Mouse (Mus musculus): ENCODE measurements at regions not wholly inside any gene's neighbourhood (a gene's known extent, or its start where the extent isn't known, plus 50 kb on each side); places are given as distances from the start of the nearest gene placed in this dataset.

DNA sequence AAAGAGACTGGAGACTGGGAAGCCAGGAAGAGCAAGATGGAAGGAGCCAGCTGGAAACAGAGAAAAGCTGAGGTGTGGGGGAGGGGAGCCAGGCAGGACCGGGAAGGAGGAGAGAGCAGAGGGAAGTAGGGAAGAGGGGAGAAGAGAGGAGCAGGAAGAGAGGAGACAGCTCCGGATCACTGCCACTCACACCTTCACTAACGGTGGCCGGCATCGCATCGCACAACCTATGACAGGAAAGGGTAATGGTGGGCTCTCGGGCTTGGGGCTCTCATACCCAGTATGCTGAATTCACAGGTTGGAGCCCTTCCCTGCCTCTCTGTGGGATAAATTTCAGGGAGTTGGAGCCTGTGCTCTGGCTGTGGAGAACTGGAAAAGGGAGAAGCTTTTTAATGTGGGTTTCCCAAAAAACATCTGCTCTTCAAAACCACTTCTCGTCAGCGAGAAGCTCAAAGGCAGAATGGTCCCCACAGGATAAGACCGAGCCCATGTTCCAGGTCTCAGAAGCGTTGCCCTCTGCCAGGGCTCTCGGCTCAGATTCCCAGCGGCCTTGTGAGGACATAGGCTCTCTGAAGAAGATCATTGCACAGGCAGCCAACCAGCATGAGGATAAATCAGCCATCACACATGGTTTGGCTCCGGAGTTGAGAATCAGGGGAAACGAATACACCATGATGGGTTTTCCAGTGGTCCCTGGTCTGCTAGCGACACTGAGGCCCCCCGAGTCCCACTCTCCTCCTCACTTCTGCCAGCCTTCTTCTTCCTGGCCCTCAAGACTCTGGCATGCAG, 53.8 kb upstream of the Coro2b start:
- DNase-seq: no peak

DNA sequence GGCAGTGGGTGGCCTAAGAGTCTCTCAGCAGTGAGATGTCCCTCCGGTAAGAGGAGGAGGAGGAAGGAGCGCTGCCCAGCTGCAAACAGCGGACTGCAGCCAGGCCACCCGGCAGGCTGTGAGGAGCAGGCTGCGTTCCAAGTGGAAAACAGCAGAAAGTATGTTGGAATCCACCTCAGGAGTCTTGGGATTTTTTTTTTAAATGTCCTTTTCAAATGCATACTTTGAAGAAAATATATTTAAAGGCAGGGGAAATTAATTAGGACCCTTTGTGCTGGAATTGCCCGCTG, 54.3 kb upstream of the Coro2b start:
- DNase-seq: no peak

DNA sequence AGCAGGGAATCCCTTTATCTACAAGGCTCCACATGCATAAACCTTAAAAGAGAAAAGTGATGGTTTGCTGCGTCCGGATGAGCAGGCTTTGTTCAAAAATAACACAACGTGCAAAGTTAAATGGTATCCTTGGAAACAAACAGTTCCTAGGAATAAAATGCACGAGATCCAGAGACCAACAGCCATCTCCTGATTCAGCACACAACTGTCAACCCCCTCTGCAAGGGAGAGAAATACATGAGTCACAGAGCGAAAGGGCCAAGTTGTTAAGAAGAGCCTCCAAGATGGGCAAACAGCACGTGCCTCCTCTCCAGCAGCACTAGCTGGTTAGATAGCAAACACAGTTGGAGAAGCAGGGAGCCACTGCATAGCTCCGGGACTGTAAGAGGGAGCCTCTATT, 61.2 kb upstream of the Coro2b start:
- DNase-seq: no peak

DNA sequence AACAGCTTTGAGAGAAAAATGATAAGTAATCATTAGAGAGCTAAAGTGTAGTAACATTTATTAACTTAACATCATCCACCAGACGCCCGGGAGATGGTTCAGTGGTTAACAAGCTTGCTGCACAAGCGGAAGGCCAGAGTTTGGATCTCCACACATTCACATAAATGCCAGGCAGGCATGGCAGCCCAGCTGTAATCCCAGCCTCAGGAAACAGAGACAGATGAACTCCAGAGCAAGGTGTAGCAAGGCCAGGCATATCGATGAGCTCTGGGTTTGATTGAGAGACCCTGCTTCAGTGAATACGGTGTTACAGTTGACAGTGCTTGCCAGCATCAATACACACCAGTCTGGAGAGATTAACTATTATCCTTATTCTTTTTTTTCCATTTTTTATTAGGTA, 62.1 kb upstream of the Coro2b start:
- DNase-seq: no peak

DNA sequence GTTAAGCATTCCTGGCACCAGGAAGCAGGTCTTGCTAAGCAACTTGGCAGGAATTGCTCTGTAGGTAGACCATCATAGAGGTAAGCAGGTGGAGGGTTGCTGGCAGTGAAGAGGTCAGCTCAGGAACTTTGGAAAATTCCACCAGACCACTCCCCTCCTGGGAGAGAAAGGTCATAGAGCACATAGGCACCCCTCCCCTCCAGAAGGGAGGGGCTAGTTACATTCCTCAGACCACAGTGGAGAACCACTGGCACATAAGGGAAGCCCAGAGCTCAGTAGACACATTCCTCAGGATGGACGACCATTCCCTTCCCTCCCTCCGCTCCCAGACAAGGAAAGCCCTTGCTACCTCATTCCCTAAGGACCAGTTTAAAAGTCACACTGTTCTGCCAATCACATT, 67.1 kb upstream of the Itga11 start:
- DNase-seq: no peak

DNA sequence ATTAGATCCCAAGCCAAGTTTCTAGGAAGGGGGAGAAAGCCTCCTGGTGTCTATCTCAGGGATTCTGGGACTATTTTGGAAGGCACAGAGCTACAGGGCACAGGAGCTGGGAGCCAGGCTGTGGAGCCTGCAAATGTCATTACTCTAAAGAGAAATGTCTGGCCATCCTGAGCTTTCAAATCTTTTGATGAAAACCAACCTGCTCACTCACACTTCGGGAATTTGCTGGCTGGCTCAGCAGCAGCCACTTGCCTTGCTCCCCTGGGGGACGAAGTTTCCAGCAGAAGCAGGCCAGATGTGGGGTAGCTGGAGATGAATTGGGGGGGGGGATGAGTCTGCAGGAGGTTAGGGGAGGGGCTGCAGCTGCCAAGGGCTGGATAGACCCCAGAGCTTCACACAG, 66.2 kb upstream of the Itga11 start:
- no peak for DNase-seq

DNA sequence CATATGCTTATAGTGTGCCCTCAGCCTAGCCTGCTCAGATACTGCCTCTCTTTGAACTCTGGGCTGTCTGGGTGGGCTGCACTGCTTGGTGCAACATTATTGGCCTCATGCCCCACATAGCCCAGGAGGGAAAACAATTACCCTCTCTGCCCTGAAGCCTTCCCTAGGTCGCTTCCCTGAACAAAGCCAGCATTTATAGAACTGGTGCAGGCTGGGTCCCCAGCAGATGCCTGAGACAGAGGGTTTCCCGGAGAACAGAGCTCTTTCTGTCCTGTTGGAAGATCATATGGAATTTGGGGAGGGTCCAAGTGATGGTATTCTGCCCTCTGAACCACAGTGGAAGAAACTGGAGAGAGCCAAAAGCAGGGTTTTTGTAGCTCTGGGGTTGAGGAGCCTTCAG, 64.6 kb upstream of the Itga11 start:
- DNase-seq: no peak

DNA sequence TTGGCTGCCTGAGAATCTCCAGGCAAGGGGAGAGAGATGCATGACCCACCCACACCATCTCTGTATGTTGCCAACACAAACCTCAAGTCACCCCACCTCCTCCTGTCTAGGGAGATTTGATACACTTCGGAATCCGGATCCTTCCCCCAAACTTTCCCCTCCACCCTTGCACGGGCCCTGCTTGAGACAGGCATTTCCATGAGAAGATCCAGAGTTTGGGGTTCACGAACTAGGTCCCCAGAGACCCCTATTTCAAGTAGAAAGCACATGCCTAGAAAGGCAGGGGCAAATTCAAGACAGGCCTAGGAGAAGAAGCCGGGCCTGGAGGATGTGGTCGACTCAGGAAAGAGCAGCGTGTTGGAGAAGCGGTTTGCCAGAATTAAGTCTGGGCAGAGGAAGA, 63.8 kb upstream of the Itga11 start:
- DNase-seq: no peak

DNA sequence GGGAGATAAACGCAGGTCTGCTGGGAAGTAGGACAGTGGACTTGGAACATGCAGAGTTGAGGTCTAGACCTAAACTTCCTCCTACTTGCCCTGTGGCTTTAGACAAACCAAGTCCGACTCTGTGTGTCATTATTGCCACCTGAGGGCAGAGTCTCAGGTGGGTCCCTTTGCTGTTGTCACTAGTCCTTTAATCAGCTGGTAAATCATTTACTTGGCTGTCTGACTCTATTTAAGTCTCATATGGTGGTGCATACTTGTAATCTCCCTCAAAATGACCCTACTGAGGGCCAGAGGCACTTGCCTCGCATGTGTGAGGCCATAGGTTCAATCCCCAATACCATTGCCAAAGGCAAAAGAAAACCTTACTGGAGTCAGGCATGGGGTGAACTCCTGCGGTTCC, 62.7 kb upstream of the Itga11 start:
- DNase-seq: no peak

DNA sequence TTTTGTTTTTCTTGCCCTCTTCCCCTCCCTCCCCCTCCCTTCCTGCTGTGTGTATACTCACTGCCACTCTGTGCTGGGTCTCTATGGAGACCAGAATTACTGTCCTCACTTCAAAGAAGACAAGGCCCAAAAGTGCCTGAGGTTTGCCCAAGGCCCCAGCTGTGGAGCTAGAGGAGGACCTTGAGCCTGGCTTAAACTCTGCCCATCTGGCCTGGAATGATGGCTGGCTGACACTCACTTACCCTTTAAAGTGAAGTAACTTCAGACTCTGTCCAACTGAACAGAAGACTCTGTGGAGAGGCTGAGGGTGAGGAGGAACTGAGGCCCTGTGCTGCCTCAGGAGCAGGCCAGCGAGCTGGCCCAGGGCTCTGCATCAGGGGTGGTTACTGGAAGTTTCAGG, 61.8 kb upstream of the Itga11 start:
- DNase-seq: no peak

DNA sequence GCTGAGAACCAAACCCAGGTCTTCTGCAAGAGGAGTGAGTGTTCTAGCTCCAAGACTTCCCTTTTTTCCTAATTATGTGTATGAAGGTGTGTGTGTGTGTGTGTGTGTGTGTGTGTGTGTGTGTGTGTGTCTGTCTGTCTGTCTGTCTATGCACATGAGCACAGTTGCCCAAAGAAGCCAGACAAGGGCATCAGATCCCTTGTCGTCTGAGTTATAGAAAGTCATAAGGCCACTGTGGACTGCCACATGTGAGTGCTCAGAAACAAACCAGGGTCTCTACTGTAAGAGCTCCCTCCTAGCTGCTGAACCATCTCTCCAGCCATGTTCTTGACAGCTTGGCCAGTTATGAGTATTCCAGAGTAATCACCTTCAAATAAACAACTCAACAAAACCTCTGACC, 58.6 kb upstream of the Itga11 start:
- DNase-seq: no peak

DNA sequence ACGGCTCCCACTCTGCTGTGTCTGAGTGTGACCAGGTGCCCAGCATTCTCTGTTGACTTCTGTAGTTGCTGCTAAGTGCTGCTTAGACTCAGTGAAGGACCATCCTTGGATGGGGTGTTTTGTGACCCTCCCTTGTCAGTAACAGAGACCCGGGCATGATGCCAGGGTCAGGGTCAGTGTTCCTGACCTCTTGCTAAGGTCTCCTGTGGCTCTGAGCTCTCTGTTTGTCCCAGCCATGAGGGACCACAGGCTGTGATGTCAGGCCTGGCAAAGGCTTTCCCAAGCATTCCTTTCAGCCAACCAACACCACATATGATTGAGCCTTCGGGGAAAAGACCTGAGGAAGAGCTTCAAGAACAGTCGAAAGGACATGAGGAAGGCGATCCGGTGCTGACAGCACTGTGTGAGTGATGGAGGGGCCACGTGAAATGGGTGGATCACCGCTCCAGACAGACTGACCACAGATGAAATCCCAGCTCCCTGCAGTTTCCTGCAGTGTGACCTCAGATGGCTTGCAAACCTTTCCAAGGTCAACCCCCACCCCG, 56.7 kb upstream of the Itga11 start:
- no peak for DNase-seq

DNA sequence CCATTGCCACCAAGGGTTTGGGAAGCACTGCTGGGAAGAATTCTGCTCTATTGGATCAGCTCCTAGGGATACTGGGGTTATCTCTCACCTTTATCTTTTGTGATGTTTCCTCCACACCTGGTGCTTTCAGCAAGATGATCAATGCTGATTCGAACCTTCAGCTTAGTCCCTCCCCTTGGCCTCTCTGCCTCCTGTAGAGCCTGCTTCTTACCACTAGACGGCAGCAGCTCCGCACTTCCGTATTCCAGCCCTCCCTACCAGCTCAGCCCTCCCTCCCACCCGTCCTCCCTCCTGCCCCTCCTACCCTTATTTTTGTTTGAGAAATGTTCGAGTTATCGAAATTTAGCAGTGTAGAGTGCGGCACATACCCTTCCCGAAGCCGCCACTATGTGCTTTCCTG, 55.5 kb upstream of the Itga11 start:
- no peak for DNase-seq

DNA sequence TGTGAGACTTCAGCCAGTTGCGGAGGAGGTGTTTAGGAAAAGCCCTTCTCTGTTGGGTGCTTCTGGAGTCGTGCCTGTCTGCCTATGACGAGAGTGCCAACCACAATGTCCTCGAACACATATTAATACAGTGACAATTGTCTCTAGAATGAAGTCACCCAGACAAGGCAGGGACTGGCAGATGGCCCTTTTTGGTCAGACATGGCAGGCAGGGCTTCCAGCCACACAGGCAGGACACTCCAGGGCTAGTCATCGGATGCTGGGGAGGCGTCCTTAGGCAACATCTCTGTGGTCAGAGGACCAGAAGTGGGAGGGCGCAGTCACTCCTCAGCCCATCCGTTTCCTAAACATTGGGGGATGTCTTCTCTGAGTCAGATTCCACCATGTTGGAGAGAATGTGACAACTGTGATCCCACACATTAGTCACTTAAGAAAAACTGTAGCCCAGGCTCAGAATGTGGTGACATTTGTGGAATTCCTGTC, 53.0 kb upstream of the Itga11 start:
- peak in 1 of 2 experiments; percentile 18 for DNase-seq

DNA sequence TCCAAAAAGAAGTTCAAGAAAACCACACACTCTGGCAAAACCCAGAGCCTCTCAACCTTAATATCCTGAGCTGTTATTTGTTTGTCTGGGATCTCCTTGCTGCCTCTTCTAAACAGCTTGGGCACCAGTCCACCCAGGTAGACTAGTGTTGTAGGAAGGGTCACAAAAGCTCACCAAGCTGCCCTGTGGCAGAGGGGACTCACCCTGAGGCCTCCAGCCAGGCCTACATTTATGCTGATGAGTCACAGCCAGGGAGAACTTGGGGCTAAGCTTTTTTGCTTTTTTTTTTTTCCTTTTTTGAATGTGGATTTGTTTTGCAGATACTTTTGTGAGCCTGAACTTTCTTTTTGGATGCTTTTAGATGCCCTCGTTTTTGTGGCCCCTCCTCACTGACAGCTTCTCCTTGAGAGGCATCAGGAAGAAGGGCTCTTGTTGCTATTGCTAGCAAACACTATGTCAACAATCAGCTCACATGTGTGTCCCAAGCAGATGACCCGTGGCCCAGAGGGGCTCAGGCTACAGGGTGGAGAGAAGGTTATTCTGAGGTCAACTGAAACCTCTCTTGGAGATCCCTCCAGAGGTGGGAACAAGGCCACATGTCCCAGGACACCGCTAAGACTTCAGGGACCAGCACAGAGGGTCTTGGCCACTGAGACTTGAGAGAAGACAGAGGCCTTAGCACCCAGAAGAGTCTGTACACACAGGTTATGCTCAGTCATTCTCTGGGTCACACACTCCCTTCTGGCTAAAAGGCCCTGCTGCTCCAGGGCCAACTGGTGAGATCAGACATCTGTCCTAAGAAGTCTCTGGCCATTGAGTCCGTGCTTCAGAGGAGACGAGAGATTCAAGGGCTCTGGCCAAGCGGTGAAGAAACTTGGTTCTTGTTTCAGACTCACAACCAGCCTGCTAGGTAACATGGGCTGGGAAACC, 50.3 kb upstream of the Itga11 start:
- DNase-seq: no peak

Measured in cerebellum, postnatal 25 days (tissue).